Mouse (Mus musculus) embryo, embryonic 11.5 days (tissue): ENCODE data around the gene Olfr154.
"Not testable (repeated sequence)": the region's sequence is repeated elsewhere in the genome, so short reads cannot be mapped to it uniquely, and the experiment has no call there.

Experiments used
- DNase-seq: peaks from one replicate; pipeline ENCODE4 v3.0.0-alpha.2; 2012; ENCODE audit warnings: low read depth, low spot score

Olfr154 gene

DNA sequence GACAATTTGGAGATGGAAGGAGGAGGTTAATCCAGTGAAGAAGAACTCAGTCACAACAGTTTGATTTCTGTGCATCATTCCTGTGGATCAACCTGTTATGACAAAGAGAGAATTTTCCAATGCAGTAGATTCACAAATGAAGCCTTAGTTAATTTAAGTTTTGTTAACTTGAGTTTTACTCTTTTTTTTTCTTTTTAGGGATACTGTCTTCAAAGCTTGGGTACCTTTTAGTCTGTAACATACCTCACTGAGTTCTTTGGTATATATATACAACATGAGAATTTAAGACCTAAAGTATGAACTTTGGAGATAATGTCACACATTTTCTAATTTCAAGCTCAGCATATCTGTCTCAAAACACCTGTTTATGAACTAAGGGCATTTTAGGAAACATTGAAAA lies at the start of gene Olfr154:
Olfr154 (minus strand) TSS at position 101 of the 400 bp plus-strand sequence.
- not testable (repeated sequence) for DNase-seq

DNA sequence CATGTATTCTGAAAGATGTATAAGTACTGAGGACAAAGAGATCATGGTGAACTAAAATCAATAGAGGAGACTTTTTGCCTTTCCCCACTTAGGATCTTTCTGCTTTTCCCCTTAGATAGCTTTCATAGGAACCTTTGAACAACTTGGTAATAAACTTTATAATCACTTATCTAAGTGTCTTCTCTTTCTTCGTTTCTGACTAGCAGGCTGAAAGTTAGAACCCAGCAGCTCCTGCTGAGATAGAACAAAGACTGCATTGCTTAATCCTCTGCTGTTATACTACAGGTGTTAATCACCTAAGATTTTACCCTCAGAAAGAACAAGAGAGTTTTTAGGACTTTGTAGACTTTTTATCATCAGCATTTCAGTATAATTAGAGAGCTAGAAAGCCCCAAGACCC lies 46.9 kb upstream of the Olfr154 start:
- DNase-seq = no peak

- not testable (repeated sequence) for DNase-seq
Measured at GRCm38 (mm10) chr2:85710680-85711079, 46.4 kb upstream of the Olfr154 start.

DNA sequence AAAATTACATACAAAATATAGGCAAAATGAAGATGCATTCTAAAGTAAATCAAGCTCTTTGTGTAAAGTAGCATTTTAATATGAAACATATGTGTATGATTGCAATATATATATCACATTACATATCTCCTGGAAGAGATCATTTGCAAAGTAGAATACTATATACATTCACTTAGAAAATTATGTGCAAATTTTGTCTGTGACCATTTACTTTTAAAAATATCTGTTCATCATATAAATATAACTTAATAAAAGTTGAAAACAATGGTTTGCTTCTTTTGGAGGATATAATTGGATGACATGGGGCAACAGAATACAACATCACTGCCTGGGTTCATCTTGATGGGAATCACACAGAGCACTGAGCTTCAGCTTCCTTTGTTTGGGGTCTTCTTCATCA lies 24.9 kb upstream of the Olfr154 start, which contains the start of gene Olfr1008:
Olfr1008 (plus strand) TSS at position 301 of the 400 bp plus-strand sequence.
- no peak for DNase-seq

DNA sequence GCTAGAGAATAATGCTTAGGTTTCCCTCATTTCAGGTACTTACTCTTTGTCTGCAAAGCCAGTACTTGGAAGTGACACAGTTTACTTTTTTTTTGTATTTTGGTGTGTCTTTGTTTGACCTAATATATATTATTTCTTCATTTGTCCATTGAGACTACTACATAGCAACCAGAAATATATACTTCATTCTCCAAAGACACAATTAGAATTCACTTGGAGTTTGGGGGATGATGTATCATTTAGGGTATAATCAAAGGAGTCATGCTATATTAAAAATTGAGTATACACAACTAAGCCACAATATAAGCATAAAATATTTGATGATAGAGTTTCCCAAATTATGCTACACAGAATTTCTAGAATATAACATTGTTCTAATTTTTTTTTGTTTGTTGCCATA lies 14.4 kb upstream of the Olfr154 start, which contains the start of gene Olfr1006:
Olfr1006 (minus strand) TSS at position 101 of the 400 bp plus-strand sequence.
- DNase-seq = no peak

- DNase-seq = no peak
Measured at GRCm38 (mm10) chr2:85650604-85651003, 13.7 kb downstream of the Olfr154 start, which contains the start of gene Olfr1002. Olfr1002 (minus strand) TSS chr2:85650704.
